Comparison of ENCODE assay signal across 9 mouse cellular contexts in genomic region chr5:107726281-107727006, GRCm38 (mm10). TPM values are rescaled to one million over a fixed set of nuclear protein-coding genes. Genes with fewer than 3 reads are reported as not detected.
A peak's percentile ranks its signal among the peaks of the same experiment; 100 is the strongest.
DNase-seq lines count a peak whose midpoint lies in the region; ATAC-seq and TF ChIP-seq lines count a peak whose summit lies in the region.
"Had no signal": no experiment of that assay in that cellular context is flagged by ENCODE, and none has a peak within 500 bp of the region (broad histone marks: within the 10 kb centered on the region; RNA-seq: fewer than 3 reads in every experiment).

No protein-coding gene starts in this region.

- peaks cover 81% of the 10 kb centered on the region for H3K27me3 ChIP-seq in lung, embryonic 16.5 days (ENCODE audit: control insufficient read depth, insufficient read depth, low read depth, low read length)
- peaks cover 85% of the 10 kb centered on the region for H3K27me3 ChIP-seq in liver, embryonic 11.5 days (replicated peaks; ENCODE audit: control insufficient read depth, insufficient read depth, low read length)
- peaks cover 70% of the 10 kb centered on the region for H3K27me3 ChIP-seq in small intestine, adult 2 months (ENCODE audit: control insufficient read depth, insufficient read depth, low read length)

- WGBS in lung, embryonic 16.5 days = under 1% methylated on average over 48 of the region's 57 CpGs
- WGBS in liver, embryonic 11.5 days = under 1% methylated on average over 57 of the region's 57 CpGs
- WGBS in small intestine, adult 2 months = 2% methylated on average over 57 of the region's 57 CpGs

- no peak for TF ChIP-seq POLR2A in brain, embryonic 14.5 days (IDR thresholded peaks at IDR 0.05; ENCODE audit: borderline replicate concordance, extremely low read depth, insufficient read depth, insufficient read length, poor library complexity, severe bottlenecking)
- TF ChIP-seq POLR2A in small intestine, adult 2 months (IDR thresholded peaks at IDR 0.05; ENCODE audit: low read depth, low read length) = no peak

- H3K4me3 ChIP-seq in lung, embryonic 16.5 days (ENCODE audit: low read length) = peak overlapping the region; percentile 41
- H3K4me3 ChIP-seq in liver, embryonic 11.5 days (ENCODE audit: low read depth, low read length) = peak overlapping the region; percentile 39
- peak overlapping the region; percentile 61 for H3K4me3 ChIP-seq in small intestine, adult 2 months (ENCODE audit: low read depth, low read length)
- H3K4me3 ChIP-seq in left cerebral cortex, adult 2 months = no peak overlapping the region

- no peak overlapping the region for H3K27ac ChIP-seq in lung, embryonic 16.5 days (ENCODE audit: low read length)
- H3K27ac ChIP-seq in liver, embryonic 11.5 days (ENCODE audit: low read depth, low read length) = no peak overlapping the region
- H3K27ac ChIP-seq in small intestine, adult 2 months (ENCODE audit: insufficient read depth, low read depth, low read length) = 0 out of 2 replicates have a peak overlapping the region, but pooled peaks have one; percentile 26
- no peak overlapping the region for H3K27ac ChIP-seq in left cerebral cortex, adult 2 months

- H3K9ac ChIP-seq in lung, embryonic 16.5 days (ENCODE audit: low read length) = no peak overlapping the region
- H3K9ac ChIP-seq in liver, embryonic 11.5 days (ENCODE audit: low read depth, low read length) = no peak overlapping the region

- intact Hi-C loops in heart, postnatal 10 days (cut with DNase I) = no loop called here
- intact Hi-C loops in gastrocnemius, postnatal 36 days (cut with DNase I) = no loop called here
- intact Hi-C loops in left cerebral cortex, adult 2 months (cut with DNase I) = no loop called here

- no peaks in the 10 kb centered on the region for H3K36me3 ChIP-seq in lung, embryonic 16.5 days (ENCODE audit: control insufficient read depth, insufficient read depth, low read length)
- no peaks in the 10 kb centered on the region for H3K36me3 ChIP-seq in liver, embryonic 11.5 days (ENCODE audit: control insufficient read depth, insufficient read depth, low read length)
- no peaks in the 10 kb centered on the region for H3K36me3 ChIP-seq in small intestine, adult 2 months (ENCODE audit: control insufficient read depth, insufficient read depth, low read length)

- peaks cover 40% of the 10 kb centered on the region for H3K4me1 ChIP-seq in lung, embryonic 16.5 days (replicated peaks; ENCODE audit: control insufficient read depth, insufficient read depth, low read length)
- H3K4me1 ChIP-seq in liver, embryonic 11.5 days (replicated peaks; ENCODE audit: control insufficient read depth, insufficient read depth, low read length) = peaks cover 26% of the 10 kb centered on the region
- H3K4me1 ChIP-seq in small intestine, adult 2 months (ENCODE audit: control insufficient read depth, insufficient read depth, insufficient read length, low read length) = peaks cover 19% of the 10 kb centered on the region

- no peak for DNase-seq in lung, postnatal 14 days
- DNase-seq in brain, embryonic 14.5 days (ENCODE audit: low read depth) = peak; percentile 36
- DNase-seq in heart, postnatal 10 days = peak; percentile 20 to 23
- no peak for DNase-seq in liver, embryonic 11.5 days (ENCODE audit: low spot score)
- DNase-seq in gastrocnemius, postnatal 36 days = no peak
- no peak for DNase-seq in left cerebral cortex, adult 2 months (ENCODE audit: extremely low spot score in 1 of 2, low spot score in 2 of 2)

- ATAC-seq in lung, embryonic 16.5 days (ENCODE audit: low read depth) = no peak
- no peak for ATAC-seq in liver, embryonic 11.5 days (replicated peaks; ENCODE audit: low FRiP score)

- H3K9me3 ChIP-seq in lung, embryonic 16.5 days (ENCODE audit: control insufficient read depth, low read length) = no peaks in the 10 kb centered on the region
- H3K9me3 ChIP-seq in liver, embryonic 11.5 days (ENCODE audit: control insufficient read depth, low read length) = no peaks in the 10 kb centered on the region

- peak overlapping the region; percentile 50 for H3K4me2 ChIP-seq in lung, embryonic 16.5 days (ENCODE audit: low read depth, low read length)
- peak overlapping the region; percentile 61 for H3K4me2 ChIP-seq in liver, embryonic 11.5 days

- TF ChIP-seq CTCF in brain, embryonic 14.5 days (IDR thresholded peaks at IDR 0.05; ENCODE audit: borderline replicate concordance, extremely low read depth, insufficient read depth, insufficient read length) = no peak
- TF ChIP-seq CTCF in small intestine, adult 2 months (IDR thresholded peaks at IDR 0.05; ENCODE audit: extremely low read depth, insufficient read length, insufficient replicate concordance, low read depth, low read length) = no peak
- TF ChIP-seq CTCF in left cerebral cortex, adult 2 months (IDR thresholded peaks at IDR 0.05) = no peak

RNA-seq across cellular contexts. Expression of gene Gfi1, which starts 0.6 kb away (rescaled TPM):
- 0.31 and 0.45 TPM in 2 replicates for polyA plus RNA-seq in lung, embryonic 16.5 days (2015; fragmentation: Nextera tagmentation; extraction: Ambion mirVana)
- 0.10 and 0.11 TPM in 2 replicates for polyA plus RNA-seq in brain, embryonic 14.5 days (2012; rRNA removed)
- under 1 TPM; 0.25 to 0.41 TPM for total RNA-seq in heart, postnatal 10 days (2021)
- 0.22 and 0.30 TPM in 2 replicates for polyA plus RNA-seq in liver, embryonic 11.5 days (2014; fragmentation: Nextera tagmentation; extraction: Ambion mirVana)
- polyA plus RNA-seq in small intestine, adult 2 months (2012; rRNA removed) = 7.9 and 8.7 TPM in 2 replicates
- total RNA-seq in gastrocnemius, postnatal 36 days (2021) = under 1 TPM in 1 of 2 experiments, not detected in 1; 0.54 TPM
- total RNA-seq in left cerebral cortex, adult 2 months (2021) = not detected
- total RNA-seq: layer of hippocampus, postnatal 10 days had no signal

Comparison
In these comparisons a context has a peak if more than half of its experiments do, and no peak if none do; other contexts are left out.
1. DNase-seq: peak in brain, embryonic 14.5 days (single experiment) and heart, postnatal 10 days (2 of 2); none in lung, postnatal 14 days (single experiment), liver, embryonic 11.5 days (single experiment), gastrocnemius, postnatal 36 days (0 of 2) and left cerebral cortex, adult 2 months (0 of 2).